Mouse (Mus musculus) liver, adult 2 months (tissue): ENCODE data around the gene Gcnt2. TPM values are rescaled to one million over a fixed set of nuclear protein-coding genes. Genes with fewer than 3 reads are reported as not detected.

Source experiments
- DNase-seq: peaks from one replicate; pipeline ENCODE4 v3.0.0-alpha.2; 2011; ENCODE audit warnings: low read depth, low spot score; ENCODE audit errors: extremely low read depth
- H3K27ac ChIP-seq: fragments of 200-500 bp; replicated peaks from 2 replicates; pipeline ENCODE4 v1.5.1; 2012; ENCODE audit warnings: low read depth, mild to moderate bottlenecking, control low read depth, inconsistent platforms, low read length; ENCODE audit not compliant: insufficient read depth
- H3K27me3 ChIP-seq: fragments of 200-500 bp; 2 replicates; pipeline ENCODE4 v1.6.1; 2012; ENCODE audit warnings: mild to moderate bottlenecking, moderate library complexity, low read length, inconsistent platforms; ENCODE audit not compliant: control insufficient read depth, insufficient read depth
- H3K36me3 ChIP-seq: fragments of 200-500 bp; 2 replicates; pipeline ENCODE4 v1.6.1; 2012; ENCODE audit warnings: low read length, inconsistent platforms; ENCODE audit not compliant: control insufficient read depth, insufficient read depth
- H3K4me1 ChIP-seq: fragments of 200-500 bp; 2 replicates; pipeline ENCODE4 v1.6.1; 2011; ENCODE audit warnings: low read length; ENCODE audit not compliant: control insufficient read depth, insufficient read depth
- H3K4me3 ChIP-seq: fragments of 200-500 bp; 2 replicates; pipeline ENCODE4 v1.5.1; 2011; ENCODE audit warnings: low read depth, mild to moderate bottlenecking, control low read depth, low read length, moderate library complexity; ENCODE audit not compliant: insufficient read depth
- H3K79me2 ChIP-seq: fragments of 200-500 bp; 2 replicates; pipeline ENCODE4 v1.6.1; 2012; ENCODE audit warnings: inconsistent platforms, mild to moderate bottlenecking, low read length, moderate library complexity; ENCODE audit not compliant: control insufficient read depth, insufficient read depth
- H3K9ac ChIP-seq: fragments of 200-500 bp; 2 replicates; pipeline ENCODE4 v1.6.1; 2012; ENCODE audit warnings: low read depth, mild to moderate bottlenecking, control low read depth, inconsistent platforms, low read length
- CTCF ChIP-seq: fragments of 200-500 bp; IDR thresholded peaks from 2 replicates; pipeline ENCODE4 v1.5.1; 2011; ENCODE audit warnings: low read depth, low read length, control low read depth
- POLR2A ChIP-seq: fragments of 200-500 bp; IDR thresholded peaks from 2 replicates; pipeline ENCODE4 v1.6.1; 2011; ENCODE audit warnings: low read length, control low read depth; ENCODE audit not compliant: insufficient read depth; ENCODE audit errors: extremely low read depth
- WGBS: fragments of 180-500 bp; shearing (Covaris S2); methylation state at CpG from one replicate; pipeline ENCODE4 v1.1.7; 2018; 5-methylcytosine and 5-hydroxymethylcytosine counted together
- polyA plus RNA-seq: library from polyadenylated mRNA; depleted of rRNA; stranded (reverse); fragments of >200 nt; gene quantifications from 2 replicates; pipeline ENCODE4 v1.2.3, GENCODE M21; 2012
- total RNA-seq: library from RNA; depleted of rRNA; stranded (reverse); fragments of >200 nt; gene quantifications from 2 replicates; pipeline ENCODE4 v1.2.3, GENCODE M21; 2014

The Gcnt2 gene
- total and polyA plus RNA-seq, 2 experiments: 2.8 to 14.7 TPM

DNA sequence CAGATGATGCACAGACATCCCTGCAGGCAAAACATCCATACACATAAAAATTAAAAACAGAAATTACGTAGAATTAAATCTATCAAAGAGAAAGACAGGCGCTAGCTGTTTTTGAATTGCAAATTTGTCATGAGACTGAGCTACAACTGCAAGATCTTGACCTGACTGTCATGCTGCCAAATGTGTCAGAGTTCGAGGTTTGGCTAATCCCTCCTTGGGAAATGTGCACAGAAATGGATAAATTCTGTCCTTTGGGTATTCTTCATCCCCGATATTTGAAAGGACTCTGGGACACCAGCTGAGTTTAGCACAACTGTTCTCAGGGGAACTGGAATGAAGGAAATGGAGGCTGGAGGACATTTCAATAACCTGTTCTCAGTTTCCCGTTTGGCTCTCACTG is 41.7 kb downstream of the Gcnt2 start:
- H3K4me1 ChIP-seq: peaks cover 10% of the 10 kb centered on the region
- DNase-seq: no peak
- WGBS: 89% methylated on average over 5 of the region's 5 CpGs
- H3K9ac ChIP-seq: no peak overlapping the region
- peaks cover 26% of the 10 kb centered on the region for H3K79me2 ChIP-seq
- H3K27me3 ChIP-seq: no peaks in the 10 kb centered on the region
- no peaks in the 10 kb centered on the region for H3K36me3 ChIP-seq
- H3K4me3 ChIP-seq: no peak overlapping the region
- TF ChIP-seq CTCF (no peak), POLR2A (no peak)
- no peak overlapping the region for H3K27ac ChIP-seq

DNA sequence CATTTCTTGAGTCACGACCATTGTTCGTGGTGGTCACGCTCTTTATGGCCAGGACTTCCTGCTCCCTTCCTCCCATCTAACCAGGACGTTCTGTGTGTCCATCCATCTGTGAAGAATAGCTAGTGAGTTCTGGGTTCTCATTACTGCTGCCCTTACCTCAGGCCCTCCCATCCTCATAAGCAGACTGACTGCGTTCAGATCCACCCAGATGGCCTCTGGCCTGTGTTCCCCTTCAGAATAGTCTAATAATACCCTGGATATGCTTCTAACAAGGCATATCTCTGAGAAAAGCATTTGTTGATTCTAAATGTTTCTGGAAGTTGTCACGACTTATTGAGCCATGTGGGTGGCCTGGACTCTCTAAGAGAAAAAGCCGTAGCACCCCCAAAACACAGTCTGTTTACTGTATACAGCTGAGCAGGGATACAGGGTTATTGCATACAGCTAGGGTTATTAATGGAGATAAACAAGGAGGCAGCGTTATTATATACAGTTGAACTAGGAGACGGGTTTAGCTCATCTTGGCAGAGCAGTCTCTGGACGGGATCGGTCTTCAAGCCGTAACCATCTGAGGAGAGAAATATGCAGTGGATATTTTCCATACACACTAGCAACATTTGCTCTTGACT is 42.4 kb downstream of the Gcnt2 start:
- H3K4me1 ChIP-seq: peaks cover 14% of the 10 kb centered on the region
- H3K27ac ChIP-seq: no peak overlapping the region
- H3K79me2 ChIP-seq: peaks cover 32% of the 10 kb centered on the region
- no peak overlapping the region for H3K4me3 ChIP-seq
- no peak overlapping the region for H3K9ac ChIP-seq
- WGBS: 93% methylated on average over 12 of the region's 12 CpGs
- H3K27me3 ChIP-seq: no peaks in the 10 kb centered on the region
- no peaks in the 10 kb centered on the region for H3K36me3 ChIP-seq
- DNase-seq: no peak
- TF ChIP-seq POLR2A: no peak

- Histone ChIP-seq H3K36me3 (no peaks in the 10 kb centered on the region), H3K4me3 (no peak overlapping the region), H3K9ac (no peak overlapping the region), H3K79me2 (peaks cover 38% of the 10 kb centered on the region), H3K27me3 (no peaks in the 10 kb centered on the region), H3K27ac (no peak overlapping the region), H3K4me1 (peaks cover 8% of the 10 kb centered on the region; the same call in 1 of the 2 replicates)
- no peak for DNase-seq
- TF ChIP-seq CTCF (no peak), POLR2A (no peak)
- 98% methylated on average over 7 of the region's 7 CpGs for WGBS
Measured at GRCm38 (mm10) chr13:40904080-40904479, 44.5 kb downstream of the Gcnt2 start.

DNA sequence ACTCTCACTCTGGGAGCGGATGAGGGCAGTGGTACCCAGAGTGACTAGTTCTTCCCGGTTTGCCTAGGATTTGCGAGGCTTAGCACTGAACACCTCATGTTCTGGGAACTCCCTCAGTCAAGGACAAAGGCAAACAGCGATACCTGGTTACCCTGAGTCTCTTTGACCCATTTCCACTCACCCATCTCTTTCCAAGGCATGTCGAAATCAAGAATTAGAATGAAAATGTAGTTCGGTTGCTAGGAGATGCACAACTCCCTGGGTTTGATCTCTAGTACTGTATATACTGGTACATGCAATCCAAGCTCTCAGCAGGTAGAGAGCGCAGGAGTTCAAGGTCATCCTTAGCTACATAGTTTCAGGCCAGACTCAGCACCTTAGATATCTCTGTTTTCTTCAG is 47.0 kb downstream of the Gcnt2 start:
- WGBS: 39% methylated on average over 7 of the region's 7 CpGs
- DNase-seq: peak; percentile 67
- Histone ChIP-seq H3K79me2 (peaks cover 28% of the 10 kb centered on the region; the same call in 1 of the 2 replicates), H3K4me1 (peaks cover 9% of the 10 kb centered on the region), H3K9ac (no peak overlapping the region), H3K4me3 (no peak overlapping the region), H3K36me3 (no peaks in the 10 kb centered on the region), H3K27me3 (no peaks in the 10 kb centered on the region), H3K27ac (no peak overlapping the region)
- TF ChIP-seq POLR2A: no peak
- no peak for TF ChIP-seq CTCF

GRCm38 (mm10) chr13:40907274-40907673 is 47.7 kb downstream of the Gcnt2 start:
- no peaks in the 10 kb centered on the region for H3K36me3 ChIP-seq
- no peaks in the 10 kb centered on the region for H3K27me3 ChIP-seq
- TF ChIP-seq CTCF: no peak
- TF ChIP-seq POLR2A: no peak
- peaks cover 24% of the 10 kb centered on the region; the same call in 1 of the 2 replicates for H3K79me2 ChIP-seq
- 79% methylated on average over 7 of the region's 7 CpGs for WGBS
- H3K27ac ChIP-seq: no peak overlapping the region
- no peak overlapping the region for H3K9ac ChIP-seq
- no peak for DNase-seq
- peaks cover 13% of the 10 kb centered on the region for H3K4me1 ChIP-seq
- H3K4me3 ChIP-seq: no peak overlapping the region

DNA sequence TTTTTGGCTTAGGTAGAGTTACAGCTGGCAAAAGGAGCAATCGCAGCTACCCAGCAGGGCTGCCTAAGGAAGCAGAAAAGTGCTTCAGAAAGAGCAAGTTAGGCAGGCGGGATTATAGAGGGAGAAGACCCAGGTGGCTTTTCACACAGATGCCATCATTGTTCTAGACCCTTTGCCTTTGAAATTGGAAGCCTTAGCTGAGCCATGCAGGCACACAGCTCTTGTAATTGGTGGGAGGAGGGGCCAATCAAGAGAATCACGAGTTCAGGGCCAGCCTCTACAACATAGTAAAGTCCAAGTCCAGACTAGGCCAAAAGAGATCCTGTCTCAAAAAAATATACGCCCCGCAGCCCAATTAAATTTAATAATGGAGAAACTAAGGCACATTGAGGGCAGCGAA is 48.5 kb downstream of the Gcnt2 start:
- Histone ChIP-seq H3K79me2 (peaks cover 24% of the 10 kb centered on the region; the same call in 1 of the 2 replicates), H3K27ac (no peak overlapping the region), H3K4me3 (no peak overlapping the region), H3K36me3 (no peaks in the 10 kb centered on the region), H3K9ac (no peak overlapping the region), H3K4me1 (peaks cover 13% of the 10 kb centered on the region), H3K27me3 (no peaks in the 10 kb centered on the region)
- WGBS: 82% methylated on average over 6 of the region's 6 CpGs
- no peak for TF ChIP-seq POLR2A
- TF ChIP-seq CTCF: no peak
- DNase-seq: no peak
